Mouse (Mus musculus) gastrocnemius, adult 2 months (tissue): Measurements from ENCODE around the gene Adap2. TPM values are rescaled to one million over a fixed set of nuclear protein-coding genes. Genes with fewer than 3 reads are reported as not detected.
A peak's percentile ranks its signal among the peaks of the same experiment; 100 is the strongest.

Source experiments
- DNase-seq: peaks from one replicate; pipeline ENCODE4 v3.0.0; 2022
- H3K27ac ChIP-seq: fragments of 200-600 bp; 2 replicates; pipeline ENCODE4 v1.8.1; 2022; ENCODE audit warnings: mild to moderate bottlenecking
- H3K4me3 ChIP-seq: fragments of 200-600 bp; 2 replicates; pipeline ENCODE4 v1.8.1; 2022; ENCODE audit warnings: mild to moderate bottlenecking, moderate library complexity
- CTCF ChIP-seq: fragments of 200-600 bp; IDR thresholded peaks from 2 replicates; pipeline ENCODE4 v1.8.1; 2022; ENCODE audit warnings: antibody characterized with exemption, mild to moderate bottlenecking, moderate library complexity
- intact Hi-C: fragments of 180-260 bp; cut with DNase I; formaldehyde crosslinking; loops from one replicate; pipeline ENCODE4 v1.15.1; 2025
- total RNA-seq, 2 experiments: library from RNA; stranded (reverse); gene quantifications; 2 replicates each; pipeline ENCODE4 v1.2.3; 2021

Adap2 gene
- total RNA-seq, 2 experiments from 2014 or later: 4.2 to 4.7 TPM

GRCm38 (mm10) chr11:80218657-80219293, 64.9 kb downstream of the Adap2 start:
- no peak for TF ChIP-seq CTCF
- H3K4me3 ChIP-seq: no peak overlapping the region
- no peak for DNase-seq
- intact Hi-C loops: no loop called here
- H3K27ac ChIP-seq: 0 out of 2 replicates have a peak overlapping the region, but pooled peaks have one; percentile 1

Other genes starting within 250 kb of the Adap2 start
- 10 to 100 TPM; 30.2 to 31.2 TPM for gene Utp6, start 191.7 kb upstream of the Adap2 start, total RNA-seq
- gene Suz12, start 161.0 kb upstream of the Adap2 start, total RNA-seq: 10 to 100 TPM; 18.6 to 24.2 TPM
- gene Crlf3, start 73.1 kb upstream of the Adap2 start, total RNA-seq: 1 to 10 TPM; 4.1 to 6.6 TPM
- gene Atad5, start 64.7 kb upstream of the Adap2 start, total RNA-seq: under 1 TPM; 0.74 to 0.81 TPM
- 10 to 100 TPM; 18.6 to 24.1 TPM for gene Tefm, start 11.9 kb upstream of the Adap2 start, total RNA-seq
- 1 to 10 TPM; 2.2 to 2.4 TPM for gene Rnf135, start 29.7 kb downstream of the Adap2 start, total RNA-seq
- gene Rhot1, start 54.9 kb downstream of the Adap2 start, total RNA-seq: 10 to 100 TPM; 43.6 to 45.3 TPM
- 1 to 10 TPM; 3.9 to 7.6 TPM for gene Rhbdl3, start 146.8 kb downstream of the Adap2 start, total RNA-seq
- gene 5730455P16Rik, start 223.9 kb downstream of the Adap2 start, total RNA-seq: 10 to 100 TPM; 36.4 to 37.9 TPM
- 10 to 100 TPM; 60.9 to 61.1 TPM for gene Zfp207, start 229.2 kb downstream of the Adap2 start, total RNA-seq